ENCODE assay signal across 8 mouse cellular contexts in genomic region chr2:75658727-75659628, GRCm38 (mm10). TPM values are rescaled to one million over a fixed set of nuclear protein-coding genes. Genes with fewer than 3 reads are reported as not detected.
DNase-seq lines count a peak whose midpoint lies in the region; ATAC-seq lines count a peak whose summit lies in the region.

Hnrnpa3 (plus strand) TSS chr2:75659261.

- H3K9me3 ChIP-seq in hindbrain, embryonic 14.5 days (ENCODE audit: control insufficient read depth, low read length) = no peaks in the 10 kb centered on the region

- peak within 1 kb of the TSS; percentile 75 for H3K4me2 ChIP-seq in hindbrain, embryonic 14.5 days (replicated peaks)

- peaks cover 21% of the 10 kb centered on the region for H3K36me3 ChIP-seq in hindbrain, embryonic 14.5 days (replicated peaks; ENCODE audit: control insufficient read depth, insufficient read depth)

- peak within 1 kb of the TSS; percentile 99 for H3K9ac ChIP-seq in hindbrain, embryonic 14.5 days

- peak within 1 kb of the TSS; percentile 75 for H3K4me3 ChIP-seq in hindbrain, embryonic 14.5 days (replicated peaks; ENCODE audit: low read length)

- peak; percentile 97 for ATAC-seq in hindbrain, embryonic 14.5 days (ENCODE audit: low FRiP score)

- DNase-seq in R1 (ENCODE audit: low read depth, low spot score) = peak; percentile 98
- peak; percentile 98 to 99 for DNase-seq in cerebellum, postnatal 25 days
- DNase-seq in frontal cortex, postnatal 25 days (ENCODE audit: low spot score in 2 of 2) = peak; percentile 96 to 98
- DNase-seq in hindbrain, embryonic 14.5 days (ENCODE audit: low spot score) = peak; percentile 100
- DNase-seq in left cerebral cortex, adult 11 months (ENCODE audit: low spot score) = peak; percentile 99
- DNase-seq in lung, postnatal 4 days = peak; percentile 99 to 100
- peak; percentile 99 for DNase-seq in retina, postnatal 7 days (ENCODE audit: low read depth, low spot score)
- peak; percentile 94 for DNase-seq in urinary bladder, adult 2 months (ENCODE audit: low spot score)

- peak within 1 kb of the TSS; percentile 100 for H3K27ac ChIP-seq in hindbrain, embryonic 14.5 days

- H3K4me1 ChIP-seq in hindbrain, embryonic 14.5 days (replicated peaks; ENCODE audit: control insufficient read depth, insufficient read depth, low read length) = peaks cover 19% of the 10 kb centered on the region

- WGBS in hindbrain, embryonic 14.5 days = under 1% methylated on average over 75 of the region's 102 CpGs

- no peaks in the 10 kb centered on the region for H3K27me3 ChIP-seq in hindbrain, embryonic 14.5 days (ENCODE audit: control insufficient read depth, insufficient read depth, low read length)

RNA-seq across cellular contexts. Expression of gene Hnrnpa3, which starts in this region (rescaled TPM):
- polyA plus RNA-seq in hindbrain, embryonic 14.5 days (2014; fragmentation: Nextera tagmentation; extraction: Ambion mirVana) = 135 and 140 TPM in 2 replicates
- 222 and 271 TPM in 2 replicates for polyA plus RNA-seq in urinary bladder, adult 2 months (2012; rRNA removed)

Comparison
In these comparisons a context has a peak if more than half of its experiments do, and no peak if none do; other contexts are left out.
1. Peak in every context shown above with its lines: DNase-seq, ATAC-seq, H3K4me3 ChIP-seq and H3K27ac ChIP-seq.